Mouse (Mus musculus) MEL (cell line): ENCODE measurements at regions not wholly inside any gene's neighbourhood (a gene's known extent, or its start where the extent isn't known, plus 50 kb on each side); places are given as distances from the start of the nearest gene placed in this dataset.

Experiments used
- CTCF ChIP-seq, 3 experiments: IDR thresholded peaks in 2 of 3; conservative IDR thresholded peaks in 1 of 3; 2 replicates each; pipeline ENCODE4 v1.5.1; 2011 to 2012; ENCODE audit warnings: low read length in 3 of 3, low read depth in 2 of 3, mild to moderate bottlenecking in 2 of 3, improper control_type of control experiment in 1 of 3, inconsistent platforms in 1 of 3, mixed read lengths in 1 of 3, moderate library complexity in 1 of 3; ENCODE audit not compliant: control insufficient read depth in 1 of 3, insufficient read depth in 1 of 3, poor library complexity in 1 of 3, severe bottlenecking in 1 of 3
- POLR2AphosphoS2 ChIP-seq: IDR thresholded peaks from 2 replicates; pipeline ENCODE4 v1.6.1; 2011; ENCODE audit warnings: low read length, improper control_type of control experiment

GRCm38 (mm10) chr10:17295157-17295556 lies 427.9 kb upstream of the Cited2 start:
- no peak for TF ChIP-seq CTCF (IDR thresholded peaks at IDR 0.05 in 2 of 3, conservative IDR thresholded peaks at IDR 0.05 in 1 of 3; ENCODE audit: control insufficient read depth in 1 of 3, insufficient read depth in 1 of 3, low read depth in 2 of 3, low read length in 3 of 3, poor library complexity in 1 of 3, severe bottlenecking in 1 of 3)
- TF ChIP-seq POLR2AphosphoS2 = no peak
